Mouse (Mus musculus) embryo, embryonic 10 days (tissue): ENCODE results near the gene Dvl2.

ENCODE experiments used
- DNase-seq: peaks from one replicate; pipeline ENCODE4 v3.0.0-alpha.2; 2015; ENCODE audit warnings: low spot score

Dvl2 gene

GRCm38 (mm10) chr11:70028401-70029129 lies 28.2 kb downstream of the Dvl2 start:
- DNase-seq = no peak

- peak; percentile 99 for DNase-seq
Observed at GRCm38 (mm10) chr11:70029130-70029801, 28.9 kb downstream of the Dvl2 start.

GRCm38 (mm10) chr11:70029829-70030550 lies 29.6 kb downstream of the Dvl2 start:
- no peak for DNase-seq

GRCm38 (mm10) chr11:70030651-70031320 lies 30.4 kb downstream of the Dvl2 start:
- DNase-seq = no peak

- DNase-seq = no peak
Observed at GRCm38 (mm10) chr11:70031321-70031670, 30.9 kb downstream of the Dvl2 start.

- DNase-seq = no peak
Observed at GRCm38 (mm10) chr11:70038174-70038573, 37.8 kb downstream of the Dvl2 start.

- DNase-seq = no peak
Observed at GRCm38 (mm10) chr11:70039631-70040030, 39.2 kb downstream of the Dvl2 start.

- no peak for DNase-seq
Observed at GRCm38 (mm10) chr11:70040184-70040583, 39.8 kb downstream of the Dvl2 start.

GRCm38 (mm10) chr11:70042309-70043085 lies 42.1 kb downstream of the Dvl2 start:
- DNase-seq = no peak

- DNase-seq = no peak
Observed at GRCm38 (mm10) chr11:70043665-70044064, 43.3 kb downstream of the Dvl2 start.

- peak; percentile 35 for DNase-seq
Observed at GRCm38 (mm10) chr11:70045435-70045834, 45.0 kb downstream of the Dvl2 start.

- no peak for DNase-seq
Observed at GRCm38 (mm10) chr11:70049366-70049765, 49.0 kb downstream of the Dvl2 start.

GRCm38 (mm10) chr11:70049816-70050215 lies 49.4 kb downstream of the Dvl2 start:
- DNase-seq = peak; percentile 4

GRCm38 (mm10) chr11:70053156-70053555 lies 52.8 kb downstream of the Dvl2 start:
- DNase-seq = no peak

- no peak for DNase-seq
Observed at GRCm38 (mm10) chr11:70053898-70054570, 53.6 kb downstream of the Dvl2 start, which contains the start of gene Asgr1. Asgr1 (plus strand) TSS chr11:70054085.

GRCm38 (mm10) chr11:70055618-70056214 lies 55.3 kb downstream of the Dvl2 start:
- peak; percentile 83 for DNase-seq

GRCm38 (mm10) chr11:70057805-70058204 lies 57.4 kb downstream of the Dvl2 start:
- no peak for DNase-seq

- DNase-seq = no peak
Observed at GRCm38 (mm10) chr11:70059930-70060329, 59.5 kb downstream of the Dvl2 start.
